Mouse (Mus musculus) embryonic facial prominence, embryonic 10.5 days (tissue): ENCODE data around the gene Rxfp4. TPM values are rescaled to one million over a fixed set of nuclear protein-coding genes. Genes with fewer than 3 reads are reported as not detected.
A peak's percentile ranks its signal among the peaks of the same experiment; 100 is the strongest.

Experiments
- DNase-seq: peaks from one replicate; pipeline ENCODE4 v3.0.0-alpha.2; 2017; ENCODE audit warnings: low spot score
- H3K27ac ChIP-seq: fragments of 300-500 bp; sonication (generic); replicated peaks from 2 replicates; pipeline ENCODE4 v1.5.1; 2016; ENCODE audit warnings: mild to moderate bottlenecking
- H3K27me3 ChIP-seq: fragments of 300-500 bp; sonication (generic); replicated peaks from 2 replicates; pipeline ENCODE4 v1.6.1; 2016; ENCODE audit warnings: low read depth, mild to moderate bottlenecking; ENCODE audit not compliant: poor library complexity, severe bottlenecking
- H3K36me3 ChIP-seq: fragments of 300-500 bp; sonication (generic); replicated peaks from 2 replicates; pipeline ENCODE4 v1.6.1; 2016; ENCODE audit warnings: mild to moderate bottlenecking, moderate library complexity
- H3K4me1 ChIP-seq: fragments of 300-500 bp; sonication (generic); 2 replicates; pipeline ENCODE4 v1.6.1; 2016
- H3K4me3 ChIP-seq: fragments of 300-500 bp; sonication (generic); 2 replicates; pipeline ENCODE4 v1.5.1; 2016; ENCODE audit warnings: mild to moderate bottlenecking, moderate library complexity
- H3K9me3 ChIP-seq: fragments of 300-500 bp; sonication (generic); 2 replicates; pipeline ENCODE4 v1.6.1; 2016; ENCODE audit warnings: mild to moderate bottlenecking
- WGBS: fragments of 180-500 bp; shearing (Covaris S2); methylation state at CpG from one replicate; pipeline ENCODE4 v1.1.7; 2016; 5-methylcytosine and 5-hydroxymethylcytosine counted together
- polyA plus RNA-seq: library from polyadenylated mRNA; unstranded; fragments of >200 nt; fragmentation: Nextera tagmentation; extraction: Ambion mirVana; gene quantifications from 2 replicates; pipeline ENCODE4 v1.2.1, GENCODE M21; 2016

Gene Rxfp4
- not detected in 2 replicates for polyA plus RNA-seq

GRCm38 (mm10) chr3:88652846-88653515 lies at the start of gene Rxfp4:
Gene Rxfp4, minus strand, starts transcription at chr3:88653142.
- Histone ChIP-seq H3K27ac (no peak within 1 kb of the TSS), H3K9me3 (no peaks in the 10 kb centered on the region)
- DNase-seq: no peak

DNA sequence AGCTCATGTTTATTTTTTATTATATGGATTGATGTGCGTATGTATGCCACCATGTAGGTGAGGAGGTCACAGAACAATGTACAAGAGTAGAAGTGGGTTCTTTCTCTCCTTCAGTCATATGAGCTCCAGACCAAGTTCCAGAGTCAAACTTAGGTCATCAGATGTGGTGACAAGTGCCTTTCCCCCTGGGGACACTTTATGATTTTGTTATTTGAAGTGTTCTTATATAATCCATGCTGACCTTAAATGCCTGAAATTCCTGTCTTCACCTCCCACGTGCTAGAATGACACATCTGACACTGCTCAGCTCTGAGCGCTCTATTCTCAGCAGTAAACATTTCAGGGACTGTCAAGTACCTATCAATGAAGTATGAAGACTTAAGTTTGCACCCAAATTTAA lies 48.3 kb upstream of the Rxfp4 start:
- Histone ChIP-seq H3K27ac (no peak overlapping the region), H3K27me3 (no peaks in the 10 kb centered on the region), H3K9me3 (no peaks in the 10 kb centered on the region), H3K36me3 (peaks cover 99% of the 10 kb centered on the region), H3K4me1 (no peaks in the 10 kb centered on the region), H3K4me3 (no peak overlapping the region)
- 77% methylated on average over 3 of the region's 3 CpGs for WGBS
- no peak for DNase-seq

More at GRCm38 (mm10) chr3:88652846-88653515, at the start of gene Rxfp4:
- Histone ChIP-seq H3K36me3 (peaks cover 26% of the 10 kb centered on the region), H3K27me3 (no peaks in the 10 kb centered on the region), H3K4me1 (peaks cover 3% of the 10 kb centered on the region; the same call in 1 of the 2 replicates), H3K4me3 (no peak within 1 kb of the TSS)
- WGBS: 90% methylated on average over 17 of the region's 17 CpGs

DNA sequence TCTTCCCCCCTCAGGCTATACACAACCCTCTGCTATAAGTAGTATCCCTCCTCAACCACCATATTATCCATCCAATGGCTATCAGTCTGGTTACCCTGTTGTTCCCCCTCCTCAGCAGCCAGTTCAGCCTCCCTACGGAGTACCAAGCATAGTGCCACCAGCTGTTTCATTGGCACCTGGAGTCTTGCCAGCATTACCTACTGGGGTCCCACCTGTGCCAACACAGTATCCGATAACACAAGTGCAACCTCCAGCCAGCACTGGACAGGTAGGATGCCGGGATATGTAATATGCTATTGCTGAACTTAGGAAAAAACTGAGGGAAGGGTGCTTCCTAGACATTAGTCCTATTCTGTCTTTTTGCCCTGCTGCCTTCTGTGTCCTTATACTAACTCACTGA lies 47.3 kb upstream of the Rxfp4 start:
- DNase-seq: no peak
- Histone ChIP-seq H3K27ac (no peak overlapping the region), H3K4me1 (no peaks in the 10 kb centered on the region), H3K4me3 (no peak overlapping the region), H3K36me3 (peaks cover 99% of the 10 kb centered on the region), H3K27me3 (no peaks in the 10 kb centered on the region), H3K9me3 (no peaks in the 10 kb centered on the region)
- WGBS: 95% methylated on average over 3 of the region's 3 CpGs

DNA sequence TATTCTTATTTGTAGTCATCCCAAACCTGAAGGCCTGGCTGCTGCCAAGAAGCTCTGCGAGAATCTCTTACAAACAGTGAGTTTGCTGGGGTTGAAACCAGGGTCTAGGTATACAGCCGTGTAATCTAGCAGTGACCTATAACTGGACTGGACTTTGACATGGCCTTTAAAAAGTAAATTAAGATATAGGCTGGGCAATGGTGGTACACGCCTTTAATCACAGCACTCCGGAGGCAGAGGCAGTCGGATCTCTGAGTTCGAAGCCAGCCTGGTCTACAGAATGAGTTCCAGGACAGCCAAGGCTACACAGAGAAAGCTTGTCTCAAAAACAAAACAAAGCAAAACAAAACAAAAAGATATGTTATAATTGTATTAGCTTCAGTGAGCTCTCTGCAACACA lies 45.9 kb upstream of the Rxfp4 start:
- Histone ChIP-seq H3K36me3 (peaks cover 99% of the 10 kb centered on the region), H3K4me3 (no peak overlapping the region), H3K9me3 (no peaks in the 10 kb centered on the region), H3K4me1 (no peaks in the 10 kb centered on the region), H3K27ac (no peak overlapping the region), H3K27me3 (no peaks in the 10 kb centered on the region)
- no peak for DNase-seq
- WGBS: 94% methylated on average over 6 of the region's 6 CpGs

GRCm38 (mm10) chr3:88698051-88698450 lies 45.1 kb upstream of the Rxfp4 start:
- WGBS: 92% methylated on average over 1 of the region's 1 CpGs
- no peaks in the 10 kb centered on the region for H3K27me3 ChIP-seq
- no peak overlapping the region for H3K27ac ChIP-seq
- no peaks in the 10 kb centered on the region for H3K4me1 ChIP-seq
- no peak for DNase-seq
- H3K36me3 ChIP-seq: peaks cover 99% of the 10 kb centered on the region
- H3K9me3 ChIP-seq: no peaks in the 10 kb centered on the region
- H3K4me3 ChIP-seq: no peak overlapping the region

DNA sequence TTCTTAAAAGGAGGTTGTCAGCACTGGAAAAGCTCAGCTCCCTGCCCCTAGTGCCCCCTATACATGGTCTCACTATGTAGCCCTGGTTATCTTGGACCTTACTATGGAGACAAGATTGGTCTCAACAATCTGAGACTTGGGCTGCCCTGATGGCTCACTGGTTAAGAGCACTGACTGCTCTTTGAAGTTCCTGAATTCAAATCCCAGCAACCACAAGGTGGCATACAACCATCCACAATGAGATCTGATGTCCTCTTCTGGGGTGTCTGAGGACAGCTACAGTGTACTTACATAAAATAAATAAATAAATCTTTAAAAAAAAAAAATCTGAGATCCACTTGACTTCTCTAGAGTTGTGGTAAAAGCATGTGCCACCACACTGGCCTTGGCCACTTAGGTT lies 42.6 kb upstream of the Rxfp4 start:
- no peak for DNase-seq
- H3K4me1 ChIP-seq: no peaks in the 10 kb centered on the region

DNA sequence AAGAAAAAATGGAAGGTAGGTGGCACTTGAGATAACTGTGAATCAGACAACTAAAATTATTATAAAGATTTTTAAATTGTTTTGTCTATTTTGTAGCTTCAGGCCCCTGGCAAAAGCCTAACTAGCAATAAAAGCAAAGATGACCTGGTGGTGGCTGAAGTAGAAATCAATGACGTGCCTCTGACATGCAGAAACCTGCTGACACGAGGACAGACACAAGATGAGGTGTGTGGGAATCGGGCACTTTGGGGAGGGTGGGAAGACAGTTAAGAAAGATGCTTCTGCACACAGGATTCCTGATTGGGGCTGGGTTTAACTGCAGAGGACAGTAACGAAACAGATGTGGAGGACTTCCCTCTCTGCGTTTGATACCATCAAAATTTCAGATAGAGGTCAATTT lies 36.1 kb upstream of the Rxfp4 start:
- DNase-seq: no peak
- Histone ChIP-seq H3K9me3 (no peaks in the 10 kb centered on the region), H3K27ac (no peak overlapping the region), H3K36me3 (peaks cover 72% of the 10 kb centered on the region), H3K27me3 (no peaks in the 10 kb centered on the region), H3K4me1 (peaks cover 15% of the 10 kb centered on the region), H3K4me3 (no peak overlapping the region)
- WGBS: 91% methylated on average over 5 of the region's 5 CpGs

More for the DNA sequence above, 42.6 kb upstream of the Rxfp4 start:
- peaks cover 99% of the 10 kb centered on the region for H3K36me3 ChIP-seq
- no peak overlapping the region for H3K27ac ChIP-seq
- H3K27me3 ChIP-seq: no peaks in the 10 kb centered on the region
- no peaks in the 10 kb centered on the region for H3K9me3 ChIP-seq
- no peak overlapping the region for H3K4me3 ChIP-seq

DNA sequence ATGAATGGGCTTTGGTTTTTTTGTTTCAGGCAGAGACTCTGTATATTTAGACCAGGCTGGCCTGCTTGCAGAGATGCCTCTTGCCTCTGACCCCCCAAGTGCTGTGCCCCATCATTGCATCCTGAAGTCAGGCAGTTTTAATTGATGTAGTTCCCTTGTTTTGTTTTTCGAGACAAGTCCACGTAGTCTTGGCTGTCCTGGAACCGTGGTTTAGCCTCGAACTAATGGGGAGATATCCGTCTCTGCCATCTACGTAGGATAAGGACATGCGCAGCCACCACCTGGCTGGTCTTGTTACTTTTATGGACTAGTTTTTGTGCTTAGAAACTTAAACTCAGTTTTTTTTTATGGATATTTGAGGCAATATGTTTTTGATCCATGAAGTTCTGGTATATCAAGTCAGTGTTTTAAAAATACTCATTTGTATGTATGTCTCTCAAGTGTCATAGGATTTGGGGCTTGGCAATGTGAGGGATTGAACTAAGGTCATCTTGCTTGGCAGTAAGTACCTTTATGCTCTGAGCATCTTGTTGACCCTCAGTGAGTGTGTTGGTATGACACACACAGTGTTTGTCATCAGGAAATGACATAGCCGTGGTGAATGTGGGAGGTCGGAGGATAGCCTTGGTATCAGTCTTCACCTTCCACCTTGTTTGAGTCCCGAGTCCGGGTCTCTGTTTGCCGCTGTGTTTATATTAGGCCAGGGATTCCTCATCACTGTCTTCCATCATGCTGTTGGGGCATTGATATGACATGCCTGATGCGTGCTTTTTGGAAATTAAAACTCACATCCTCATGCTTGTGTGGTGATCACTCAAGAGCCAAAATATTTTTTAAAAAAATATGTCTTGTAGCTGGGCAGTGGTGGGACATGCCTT lies 34.0 kb upstream of the Rxfp4 start:
- no peak for DNase-seq
- Histone ChIP-seq H3K27me3 (no peaks in the 10 kb centered on the region), H3K27ac (peak overlapping the region; percentile 98), H3K9me3 (no peaks in the 10 kb centered on the region), H3K36me3 (peaks cover 52% of the 10 kb centered on the region), H3K4me1 (peaks cover 15% of the 10 kb centered on the region), H3K4me3 (peak overlapping the region; percentile 99)
- WGBS: 57% methylated on average over 13 of the region's 13 CpGs

DNA sequence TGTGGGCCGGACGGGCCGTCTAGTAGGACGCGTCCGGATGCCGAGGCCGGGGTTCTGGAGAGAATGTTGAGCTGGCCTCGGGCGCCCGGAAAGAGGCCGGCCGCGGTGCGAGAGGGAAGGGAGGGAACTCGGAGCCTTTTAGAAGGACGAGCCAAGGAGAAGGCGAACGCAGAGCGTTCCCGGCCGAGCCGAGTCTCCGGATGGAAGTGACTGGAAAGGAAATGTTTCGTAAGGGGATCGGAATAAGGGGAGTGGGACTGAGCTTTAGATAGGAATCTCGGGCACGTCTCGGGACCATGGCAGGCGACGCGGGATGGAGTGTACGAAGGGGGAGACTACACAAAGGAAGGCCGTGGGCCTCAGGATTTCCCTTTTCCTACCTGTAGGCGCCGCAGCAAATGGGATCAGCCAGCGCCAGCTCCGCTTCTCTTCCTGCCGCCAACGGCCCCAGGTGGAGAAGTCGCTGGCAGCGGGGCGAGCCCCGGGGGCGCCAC lies 33.1 kb upstream of the Rxfp4 start:
- Histone ChIP-seq H3K9me3 (no peaks in the 10 kb centered on the region), H3K36me3 (peaks cover 43% of the 10 kb centered on the region), H3K27me3 (no peaks in the 10 kb centered on the region), H3K27ac (peak overlapping the region; percentile 98), H3K4me3 (peak overlapping the region; percentile 99), H3K4me1 (peaks cover 15% of the 10 kb centered on the region)
- DNase-seq: peak; percentile 74
- WGBS: under 1% methylated on average over 45 of the region's 45 CpGs

DNA sequence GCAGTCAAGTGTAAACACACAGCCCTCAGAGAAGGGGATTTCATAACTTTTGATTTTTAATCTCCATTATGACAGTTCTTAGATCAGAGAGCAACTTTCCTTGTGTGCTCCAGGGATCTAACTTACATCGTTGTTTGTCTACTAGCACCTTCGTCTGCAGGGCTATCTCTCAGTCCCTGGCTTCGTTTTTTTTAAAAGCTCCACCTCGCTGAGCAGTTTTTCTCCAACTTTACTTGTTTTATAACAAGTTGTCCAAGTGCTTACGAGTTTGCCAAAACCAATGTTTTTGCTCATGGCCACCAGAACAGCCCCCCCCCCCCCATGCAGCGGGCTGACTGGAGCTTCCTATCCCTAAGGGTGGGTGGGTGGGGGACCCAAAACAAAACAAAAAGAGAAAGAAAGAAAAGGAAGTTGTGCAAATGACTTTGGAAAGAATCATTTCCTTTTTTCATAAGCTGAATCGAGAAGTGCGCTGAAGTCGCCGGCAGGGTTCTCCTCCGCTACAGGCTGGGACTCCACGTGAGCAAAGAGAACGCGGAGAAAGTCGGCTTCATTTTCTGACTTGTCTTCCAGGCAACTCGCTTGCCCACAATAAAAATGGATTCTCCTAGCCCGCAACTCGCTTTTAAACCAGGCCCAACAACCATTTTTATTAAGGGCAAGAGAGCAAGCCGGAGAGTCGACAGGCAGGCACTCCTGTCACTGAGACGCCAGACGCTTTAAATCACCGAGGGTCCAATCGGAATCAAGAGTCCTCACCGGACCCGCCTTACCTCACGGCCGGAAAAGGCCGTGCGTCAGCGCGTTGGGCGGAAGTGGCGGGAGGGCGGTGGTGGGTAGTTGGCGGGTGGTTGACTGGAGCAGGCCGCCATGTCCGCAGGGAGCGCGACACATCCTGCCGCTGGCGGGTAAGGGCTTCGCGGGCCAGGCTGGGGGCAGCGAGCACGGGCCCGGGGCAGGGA lies 32.3 kb upstream of the Rxfp4 start, which contains the start of gene Khdc4:
Khdc4 (plus strand) TSS at position 824 of the 962 bp plus-strand sequence.
- H3K27ac ChIP-seq: peak within 1 kb of the TSS; percentile 98
- no peaks in the 10 kb centered on the region for H3K9me3 ChIP-seq
- peak within 1 kb of the TSS; percentile 99 for H3K4me3 ChIP-seq
- 1% methylated on average over 47 of the region's 47 CpGs for WGBS
- peaks cover 35% of the 10 kb centered on the region for H3K36me3 ChIP-seq
- DNase-seq: peak; percentile 98
- H3K27me3 ChIP-seq: no peaks in the 10 kb centered on the region
- H3K4me1 ChIP-seq: peaks cover 15% of the 10 kb centered on the region

- H3K4me1 ChIP-seq: peaks cover 15% of the 10 kb centered on the region
- 65% methylated on average over 8 of the region's 8 CpGs for WGBS
- H3K9me3 ChIP-seq: no peaks in the 10 kb centered on the region
- DNase-seq: no peak
- peak overlapping the region; percentile 99 for H3K4me3 ChIP-seq
- peak overlapping the region; percentile 98 for H3K27ac ChIP-seq
- H3K27me3 ChIP-seq: no peaks in the 10 kb centered on the region
- H3K36me3 ChIP-seq: peaks cover 27% of the 10 kb centered on the region
These were observed 31.5 kb upstream of the Rxfp4 start for GRCm38 (mm10) chr3:88684236-88684979.
